Mouse (Mus musculus): ENCODE measurements around the gene Cacna1e. TPM values are rescaled to one million over a fixed set of nuclear protein-coding genes. Genes with fewer than 3 reads are reported as not detected.

Cacna1e gene
- polyA plus RNA-seq, 1 experiment from 2014 or later = 0.47 TPM

GRCm38 (mm10) chr1:154723537-154724286, 160.6 kb downstream of the Cacna1e start:
- peak; percentile 44 for DNase-seq (ENCODE audit: low spot score)
- Histone ChIP-seq H3K4me1 (replicated peaks; ENCODE audit: control insufficient read depth, insufficient read depth, low read length) (peaks cover 4% of the 10 kb centered on the region; the same call in 1 of the 2 replicates), H3K27ac (ENCODE audit: low read depth, low read length) (no peak overlapping the region), H3K27me3 (replicated peaks; ENCODE audit: control insufficient read depth, insufficient read depth, low read length) (peaks cover 57% of the 10 kb centered on the region), H3K9ac (ENCODE audit: low read depth, low read length) (no peak overlapping the region), H3K9me3 (ENCODE audit: control insufficient read depth, low read length) (no peaks in the 10 kb centered on the region), H3K4me3 (ENCODE audit: low read depth, low read length) (no peak overlapping the region), H3K36me3 (ENCODE audit: control insufficient read depth, insufficient read depth, low read length) (no peaks in the 10 kb centered on the region), H3K4me2 (peak overlapping the region; percentile 12; the same call in 1 of the 2 replicates)
- 9% methylated on average over 19 of the region's 19 CpGs for WGBS
- ATAC-seq (replicated peaks; ENCODE audit: low FRiP score) = no peak

DNA sequence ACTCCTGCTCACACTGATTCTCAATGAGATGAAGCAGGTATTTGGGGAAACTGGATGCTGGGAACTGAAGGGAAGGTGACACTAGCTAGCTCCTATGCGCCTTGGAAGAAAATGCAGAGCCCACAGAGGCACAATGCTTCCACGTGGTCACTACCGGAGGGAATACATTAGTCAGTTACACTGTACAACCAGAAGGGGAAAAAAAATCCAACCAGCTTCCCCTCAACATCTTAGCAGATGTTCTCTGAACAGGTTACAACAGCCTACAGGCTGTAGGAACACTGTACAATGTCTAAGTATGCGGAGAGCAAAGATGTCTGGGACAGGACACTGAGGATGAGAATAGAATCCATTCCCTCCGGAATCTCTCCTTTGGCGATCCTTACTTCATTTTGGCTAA, 161.2 kb downstream of the Cacna1e start:
- Histone ChIP-seq H3K9me3 (ENCODE audit: control insufficient read depth, low read length) (no peaks in the 10 kb centered on the region), H3K36me3 (ENCODE audit: control insufficient read depth, insufficient read depth, low read length) (no peaks in the 10 kb centered on the region), H3K9ac (ENCODE audit: low read depth, low read length) (no peak overlapping the region), H3K27ac (ENCODE audit: low read depth, low read length) (no peak overlapping the region), H3K4me2 (no peak overlapping the region; the same call in 1 of the 2 replicates), H3K4me1 (replicated peaks; ENCODE audit: control insufficient read depth, insufficient read depth, low read length) (peaks cover 4% of the 10 kb centered on the region; the same call in 1 of the 2 replicates), H3K4me3 (ENCODE audit: low read depth, low read length) (no peak overlapping the region), H3K27me3 (replicated peaks; ENCODE audit: control insufficient read depth, insufficient read depth, low read length) (peaks cover 51% of the 10 kb centered on the region)
- no peak for ATAC-seq (replicated peaks; ENCODE audit: low FRiP score)
- no peak for DNase-seq (ENCODE audit: low spot score)
- WGBS = 40% methylated on average over 6 of the region's 6 CpGs

DNA sequence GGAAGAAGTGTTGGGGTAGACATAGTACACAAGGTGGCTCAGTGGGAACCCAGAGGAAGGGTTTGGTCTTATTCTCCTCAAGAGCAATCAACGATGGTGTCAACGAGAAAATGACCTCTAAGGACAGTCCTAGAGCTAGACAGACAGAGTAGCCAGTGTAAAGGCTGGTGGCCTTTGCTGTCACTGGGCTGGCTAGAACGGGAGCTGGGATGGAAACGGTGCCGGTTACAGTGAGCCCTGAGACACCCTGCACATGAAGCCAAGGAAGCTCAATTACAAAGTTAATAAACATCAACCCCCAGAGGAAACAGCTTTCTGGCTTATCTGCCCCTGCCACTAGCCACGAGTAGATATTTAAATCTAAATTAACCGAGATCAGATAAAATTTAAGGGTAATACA, 168.7 kb downstream of the Cacna1e start:
- no peak overlapping the region for H3K4me3 ChIP-seq (ENCODE audit: low read depth, low read length)
- H3K36me3 ChIP-seq (ENCODE audit: control insufficient read depth, insufficient read depth, low read length) = no peaks in the 10 kb centered on the region
- no peak overlapping the region for H3K27ac ChIP-seq (ENCODE audit: low read depth, low read length)
- H3K4me2 ChIP-seq = no peak overlapping the region
- DNase-seq (ENCODE audit: low spot score) = no peak
- H3K27me3 ChIP-seq (replicated peaks; ENCODE audit: control insufficient read depth, insufficient read depth, low read length) = no peaks in the 10 kb centered on the region
- H3K9ac ChIP-seq (ENCODE audit: low read depth, low read length) = no peak overlapping the region
- ATAC-seq (replicated peaks; ENCODE audit: low FRiP score) = no peak
- no peaks in the 10 kb centered on the region for H3K9me3 ChIP-seq (ENCODE audit: control insufficient read depth, low read length)
- H3K4me1 ChIP-seq (replicated peaks; ENCODE audit: control insufficient read depth, insufficient read depth, low read length) = no peaks in the 10 kb centered on the region
- WGBS = 73% methylated on average over 7 of the region's 7 CpGs

DNA sequence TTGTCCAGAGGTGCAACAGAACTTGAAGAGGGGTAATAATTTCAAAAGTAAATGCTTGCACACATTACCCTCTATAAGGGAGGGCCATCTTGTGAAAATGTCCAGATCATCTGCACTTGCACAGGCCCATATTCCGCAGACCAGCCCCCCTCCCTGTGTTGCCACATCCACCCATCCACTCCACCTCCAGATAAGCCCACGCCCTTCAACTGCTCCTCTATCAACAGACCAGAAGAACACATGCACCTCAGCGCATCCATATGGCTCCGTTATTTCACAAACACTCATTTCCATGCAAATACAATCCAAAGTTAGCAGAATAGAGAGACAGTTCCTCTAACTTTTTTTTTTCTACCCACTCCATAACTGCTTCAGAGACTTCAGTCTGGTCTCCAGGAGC, 171.6 kb downstream of the Cacna1e start:
- no peak overlapping the region for H3K4me2 ChIP-seq
- WGBS = 74% methylated on average over 4 of the region's 4 CpGs

DNA sequence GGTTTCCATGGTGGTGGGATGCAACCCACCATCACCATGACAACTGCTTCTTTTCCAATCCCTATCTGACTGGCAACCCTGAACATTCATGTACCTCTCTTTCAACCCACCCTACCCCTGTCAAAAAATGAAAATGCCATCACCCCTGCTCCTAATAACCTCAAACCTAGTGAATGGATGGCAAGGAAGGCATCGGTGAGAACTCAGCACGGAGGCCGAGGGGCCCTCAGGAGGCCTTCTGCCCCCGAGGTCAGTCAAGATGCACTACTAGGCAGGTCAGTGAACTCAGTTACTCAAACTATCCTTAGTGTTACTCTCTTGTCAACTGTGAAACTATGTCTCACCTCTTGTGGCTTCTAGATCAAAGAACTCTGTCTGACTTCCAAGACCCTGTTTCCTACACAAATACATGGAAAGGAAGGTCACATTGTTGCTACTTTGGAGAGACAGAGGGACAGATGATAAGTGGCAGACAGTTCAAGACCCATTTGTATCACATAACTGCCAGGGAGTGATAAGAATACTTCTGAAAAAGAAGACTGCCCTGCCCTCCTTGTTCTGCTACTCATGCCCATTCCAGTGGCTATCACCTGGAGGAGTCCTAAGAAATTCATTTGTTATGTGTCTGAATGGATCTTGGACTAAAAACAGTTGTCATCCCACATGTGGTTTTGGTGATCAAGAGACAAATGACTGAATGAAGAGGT, 176.6 kb downstream of the Cacna1e start:
- Histone ChIP-seq H3K9ac (ENCODE audit: low read depth, low read length) (no peak overlapping the region), H3K4me2 (no peak overlapping the region), H3K36me3 (ENCODE audit: control insufficient read depth, insufficient read depth, low read length) (no peaks in the 10 kb centered on the region), H3K9me3 (ENCODE audit: control insufficient read depth, low read length) (no peaks in the 10 kb centered on the region), H3K27ac (ENCODE audit: low read depth, low read length) (no peak overlapping the region), H3K4me1 (replicated peaks; ENCODE audit: control insufficient read depth, insufficient read depth, low read length) (no peaks in the 10 kb centered on the region), H3K4me3 (ENCODE audit: low read depth, low read length) (no peak overlapping the region), H3K27me3 (replicated peaks; ENCODE audit: control insufficient read depth, insufficient read depth, low read length) (no peaks in the 10 kb centered on the region)
- WGBS = 80% methylated on average over 4 of the region's 4 CpGs
- DNase-seq (ENCODE audit: low spot score) = no peak
- 0 out of 2 replicates have a peak, but pooled peaks have one; percentile 34 for ATAC-seq (replicated peaks; ENCODE audit: low FRiP score)

More for the DNA sequence above, 171.6 kb downstream of the Cacna1e start:
- H3K9ac ChIP-seq (ENCODE audit: low read depth, low read length) = no peak overlapping the region
- H3K9me3 ChIP-seq (ENCODE audit: control insufficient read depth, low read length) = no peaks in the 10 kb centered on the region
- DNase-seq (ENCODE audit: low spot score) (no peak), ATAC-seq (replicated peaks; ENCODE audit: low FRiP score) (peak; percentile 63; the same call in 1 of the 2 replicates)
- H3K27me3 ChIP-seq (replicated peaks; ENCODE audit: control insufficient read depth, insufficient read depth, low read length) = no peaks in the 10 kb centered on the region
- H3K27ac ChIP-seq (ENCODE audit: low read depth, low read length) = no peak overlapping the region
- no peaks in the 10 kb centered on the region for H3K36me3 ChIP-seq (ENCODE audit: control insufficient read depth, insufficient read depth, low read length)
- H3K4me1 ChIP-seq (replicated peaks; ENCODE audit: control insufficient read depth, insufficient read depth, low read length) = no peaks in the 10 kb centered on the region
- no peak overlapping the region for H3K4me3 ChIP-seq (ENCODE audit: low read depth, low read length)

DNA sequence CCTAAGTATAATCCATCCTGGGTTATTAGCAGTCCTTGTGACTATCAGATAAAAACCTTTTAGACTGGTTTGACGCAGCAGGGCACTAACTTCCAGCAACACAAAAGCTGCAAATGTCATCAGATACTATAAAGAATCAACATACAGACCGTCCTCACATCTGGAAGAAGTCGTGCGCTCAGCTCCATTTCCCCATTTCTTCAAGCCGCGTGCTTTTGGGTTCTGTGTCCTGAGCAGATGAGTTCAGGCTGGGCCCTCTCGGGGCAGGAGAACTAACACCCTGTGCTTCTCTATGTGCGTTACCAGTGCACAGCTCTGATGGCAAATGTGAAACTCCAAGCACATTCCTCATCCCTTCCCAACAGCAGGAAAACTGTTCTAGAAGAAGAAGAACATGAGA, 177.3 kb downstream of the Cacna1e start:
- Histone ChIP-seq H3K4me1 (replicated peaks; ENCODE audit: control insufficient read depth, insufficient read depth, low read length) (no peaks in the 10 kb centered on the region), H3K27me3 (replicated peaks; ENCODE audit: control insufficient read depth, insufficient read depth, low read length) (no peaks in the 10 kb centered on the region), H3K4me2 (no peak overlapping the region), H3K4me3 (ENCODE audit: low read depth, low read length) (no peak overlapping the region), H3K9ac (ENCODE audit: low read depth, low read length) (no peak overlapping the region), H3K9me3 (ENCODE audit: control insufficient read depth, low read length) (no peaks in the 10 kb centered on the region), H3K27ac (ENCODE audit: low read depth, low read length) (no peak overlapping the region), H3K36me3 (ENCODE audit: control insufficient read depth, insufficient read depth, low read length) (no peaks in the 10 kb centered on the region)
- ATAC-seq (replicated peaks; ENCODE audit: low FRiP score) = no peak
- no peak for DNase-seq (ENCODE audit: low spot score)
- WGBS = 86% methylated on average over 8 of the region's 8 CpGs

GRCm38 (mm10) chr1:154705882-154706565, 178.3 kb downstream of the Cacna1e start:
- Histone ChIP-seq H3K9me3 (ENCODE audit: control insufficient read depth, low read length) (no peaks in the 10 kb centered on the region), H3K4me3 (ENCODE audit: low read depth, low read length) (no peak overlapping the region), H3K27ac (ENCODE audit: low read depth, low read length) (no peak overlapping the region), H3K4me1 (replicated peaks; ENCODE audit: control insufficient read depth, insufficient read depth, low read length) (no peaks in the 10 kb centered on the region), H3K36me3 (ENCODE audit: control insufficient read depth, insufficient read depth, low read length) (no peaks in the 10 kb centered on the region), H3K9ac (ENCODE audit: low read depth, low read length) (no peak overlapping the region), H3K27me3 (replicated peaks; ENCODE audit: control insufficient read depth, insufficient read depth, low read length) (no peaks in the 10 kb centered on the region), H3K4me2 (no peak overlapping the region)
- DNase-seq (ENCODE audit: low spot score) (no peak), ATAC-seq (replicated peaks; ENCODE audit: low FRiP score) (no peak)
- 74% methylated on average over 7 of the region's 7 CpGs for WGBS

DNA sequence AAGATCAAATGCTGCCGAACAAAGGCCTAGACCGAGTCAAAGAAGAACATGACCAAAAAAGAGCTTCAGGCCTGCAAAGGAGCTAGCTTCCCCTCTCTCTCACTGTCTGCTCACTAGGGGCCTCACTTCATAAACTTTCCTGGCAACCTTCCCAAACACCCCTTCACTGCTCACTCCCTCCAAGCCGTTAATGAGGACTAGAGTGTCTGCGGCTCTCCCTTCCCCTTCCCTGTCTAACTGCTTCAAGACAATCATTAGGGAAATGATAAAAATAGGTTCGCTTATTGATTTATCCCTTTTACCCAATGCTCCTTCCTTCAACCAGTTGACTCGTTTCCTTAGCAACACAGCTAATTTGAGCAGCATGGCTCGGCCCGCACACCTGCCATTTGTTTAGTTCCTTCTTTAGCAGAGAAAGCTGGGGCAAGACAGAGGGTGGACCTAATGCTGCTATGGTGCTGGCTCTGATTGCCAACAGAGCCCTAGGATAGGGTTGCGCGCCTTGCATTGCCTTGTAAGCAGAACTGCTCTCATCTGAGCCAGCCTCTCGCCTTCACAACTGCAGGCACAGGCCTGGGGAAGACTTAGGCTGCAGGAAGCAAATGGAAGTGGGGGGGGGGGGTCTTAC, 179.6 kb downstream of the Cacna1e start:
- Histone ChIP-seq H3K36me3 (ENCODE audit: control insufficient read depth, insufficient read depth, low read length) (no peaks in the 10 kb centered on the region), H3K4me1 (replicated peaks; ENCODE audit: control insufficient read depth, insufficient read depth, low read length) (no peaks in the 10 kb centered on the region), H3K9ac (ENCODE audit: low read depth, low read length) (no peak overlapping the region), H3K9me3 (ENCODE audit: control insufficient read depth, low read length) (no peaks in the 10 kb centered on the region), H3K27ac (ENCODE audit: low read depth, low read length) (no peak overlapping the region), H3K4me3 (ENCODE audit: low read depth, low read length) (no peak overlapping the region), H3K27me3 (replicated peaks; ENCODE audit: control insufficient read depth, insufficient read depth, low read length) (no peaks in the 10 kb centered on the region), H3K4me2 (no peak overlapping the region)
- WGBS = 72% methylated on average over 11 of the region's 11 CpGs
- no peak for DNase-seq (ENCODE audit: low spot score)
- no peak for ATAC-seq (replicated peaks; ENCODE audit: low FRiP score)

Data from liver, embryonic 11.5 days (tissue).